Mouse (Mus musculus): ENCODE results near the gene Mrpl34. TPM values are rescaled to one million over a fixed set of nuclear protein-coding genes. Genes with fewer than 3 reads are reported as not detected.

Gene Mrpl34
- polyA plus RNA-seq, 1 experiment = 45.0 TPM

Other genes with a start within 250 kb of the Mrpl34 start
- 38.0 and 38.1 TPM in 2 replicates for gene Myo9b, start 192.2 kb upstream of the Mrpl34 start, polyA plus RNA-seq (2012; rRNA removed)
- 12.3 and 12.5 TPM in 2 replicates for gene Haus8, start 192.0 kb upstream of the Mrpl34 start, polyA plus RNA-seq (2012; rRNA removed)
- 174 and 195 TPM in 2 replicates for gene Use1, start 98.1 kb upstream of the Mrpl34 start, polyA plus RNA-seq (2012; rRNA removed)
- gene Ocel1, start 93.7 kb upstream of the Mrpl34 start, polyA plus RNA-seq (2012; rRNA removed) = 11.4 and 12.9 TPM in 2 replicates
- gene Nr2f6, start 83.0 kb upstream of the Mrpl34 start, polyA plus RNA-seq (2012; rRNA removed) = 42.5 and 42.8 TPM in 2 replicates
- 8.9 and 11.8 TPM in 2 replicates for gene Ushbp1, start 69.2 kb upstream of the Mrpl34 start, polyA plus RNA-seq (2012; rRNA removed)
- gene Babam1, start 68.1 kb upstream of the Mrpl34 start, polyA plus RNA-seq (2012; rRNA removed) = 131 and 140 TPM in 2 replicates
- gene Ankle1, start 58.9 kb upstream of the Mrpl34 start, polyA plus RNA-seq (2012; rRNA removed) = 0.56 and 1.2 TPM in 2 replicates
- gene Abhd8, start 1.3 kb upstream of the Mrpl34 start, polyA plus RNA-seq (2012; rRNA removed) = 380 and 404 TPM in 2 replicates
- gene Dda1, start 4.2 kb downstream of the Mrpl34 start, polyA plus RNA-seq (2012; rRNA removed) = 123 and 146 TPM in 2 replicates
- 74.5 and 77.0 TPM in 2 replicates for gene Ano8, start 21.0 kb downstream of the Mrpl34 start, polyA plus RNA-seq (2012; rRNA removed)
- gene Gtpbp3, start 23.1 kb downstream of the Mrpl34 start, polyA plus RNA-seq (2012; rRNA removed) = 32.4 and 34.4 TPM in 2 replicates
- gene Plvap, start 46.8 kb downstream of the Mrpl34 start, polyA plus RNA-seq (2012; rRNA removed) = 9.7 and 13.6 TPM in 2 replicates
- not detected in 2 replicates for gene Ccdc194, start 60.8 kb downstream of the Mrpl34 start, polyA plus RNA-seq (2012; rRNA removed)
- 20.9 and 22.9 TPM in 2 replicates for gene Bst2, start 72.5 kb downstream of the Mrpl34 start, polyA plus RNA-seq (2012; rRNA removed)
- gene Mvb12a, start 78.0 kb downstream of the Mrpl34 start, polyA plus RNA-seq (2012; rRNA removed) = 81.2 and 87.6 TPM in 2 replicates
- gene Tmem221, start 93.9 kb downstream of the Mrpl34 start, polyA plus RNA-seq (2012; rRNA removed) = 0.13 and 0.14 TPM in 2 replicates
- 0.06 TPM in 1 of 2 replicates, not detected in the other for gene Nxnl1, start 101.6 kb downstream of the Mrpl34 start, polyA plus RNA-seq (2012; rRNA removed)
- 183 and 191 TPM in 2 replicates for gene Slc27a1, start 103.9 kb downstream of the Mrpl34 start, polyA plus RNA-seq (2012; rRNA removed)
- gene Pgls, start 127.2 kb downstream of the Mrpl34 start, polyA plus RNA-seq (2012; rRNA removed) = 45.6 and 51.6 TPM in 2 replicates
- 4.3 and 4.5 TPM in 2 replicates for gene Fam129c, start 132.7 kb downstream of the Mrpl34 start, polyA plus RNA-seq (2012; rRNA removed)
- 99.4 and 104 TPM in 2 replicates for gene Colgalt1, start 146.0 kb downstream of the Mrpl34 start, polyA plus RNA-seq (2012; rRNA removed)
- gene Unc13a, start 206.8 kb downstream of the Mrpl34 start, polyA plus RNA-seq (2012; rRNA removed) = 172 and 176 TPM in 2 replicates
- 5.6 and 5.7 TPM in 2 replicates for gene Jak3, start 211.3 kb downstream of the Mrpl34 start, polyA plus RNA-seq (2012; rRNA removed)
- gene Insl3, start 224.3 kb downstream of the Mrpl34 start, polyA plus RNA-seq (2012; rRNA removed) = 1.4 and 1.8 TPM in 2 replicates
- 0.71 and 1.0 TPM in 2 replicates for gene B3gnt3, start 236.8 kb downstream of the Mrpl34 start, polyA plus RNA-seq (2012; rRNA removed)